Mouse (Mus musculus) lung, postnatal 0 days (tissue): ENCODE data around the gene Sirt7. TPM values are rescaled to one million over a fixed set of nuclear protein-coding genes. Genes with fewer than 3 reads are reported as not detected.
A peak's percentile ranks its signal among the peaks of the same experiment; 100 is the strongest.

Experiments
- ATAC-seq: fragments of 200-750 bp; cut with Nextera tagmentation; 2 replicates; pipeline ENCODE4 v1.8.0; 2017; ENCODE audit warnings: moderate library complexity
- DNase-seq: peaks from one replicate; pipeline ENCODE4 v3.0.0-alpha.2; 2016; ENCODE audit warnings: low spot score
- H3K27ac ChIP-seq: fragments of 300-500 bp; sonication (generic); 2 replicates; pipeline ENCODE4 v1.5.1; 2014; ENCODE audit warnings: antibody characterized with exemption, mild to moderate bottlenecking, low read length, mixed read lengths
- H3K27me3 ChIP-seq: fragments of 300-500 bp; sonication (generic); replicated peaks from 2 replicates; pipeline ENCODE4 v1.6.1; 2014; ENCODE audit warnings: low read length, mixed read lengths; ENCODE audit not compliant: insufficient read depth
- H3K36me3 ChIP-seq: fragments of 300-500 bp; sonication (generic); 2 replicates; pipeline ENCODE4 v1.6.1; 2014; ENCODE audit warnings: low read length, mixed read lengths; ENCODE audit not compliant: insufficient read depth
- H3K4me1 ChIP-seq: fragments of 300-500 bp; sonication (generic); 2 replicates; pipeline ENCODE4 v1.6.1; 2014; ENCODE audit warnings: antibody characterized with exemption, low read depth, low read length, mixed read lengths; ENCODE audit not compliant: insufficient read depth
- H3K4me2 ChIP-seq: fragments of 300-500 bp; sonication (generic); replicated peaks from 2 replicates; pipeline ENCODE4 v1.6.1; 2014; ENCODE audit warnings: low read depth, mild to moderate bottlenecking, low read length, moderate library complexity, mixed read lengths
- H3K4me3 ChIP-seq: fragments of 300-500 bp; sonication (generic); 2 replicates; pipeline ENCODE4 v1.5.1; 2014; ENCODE audit warnings: low read depth, low read length
- H3K9ac ChIP-seq: fragments of 300-500 bp; sonication (generic); replicated peaks from 2 replicates; pipeline ENCODE4 v1.6.1; 2014; ENCODE audit warnings: low read depth, mild to moderate bottlenecking
- H3K9me3 ChIP-seq: fragments of 300-500 bp; sonication (generic); 2 replicates; pipeline ENCODE4 v1.6.1; 2016; ENCODE audit warnings: low read length, mixed read lengths
- CTCF ChIP-seq: IDR thresholded peaks from 2 replicates; pipeline ENCODE4 v1.5.1; 2016; ENCODE audit warnings: antibody characterized with exemption, mild to moderate bottlenecking
- EP300 ChIP-seq: IDR thresholded peaks from 2 replicates; pipeline ENCODE4 v1.6.1; 2016; ENCODE audit warnings: antibody characterized with exemption, mild to moderate bottlenecking, control low read depth
- WGBS: fragments of 180-500 bp; shearing (Covaris S2); extraction: QIAGEN DNeasy Blood & Tissue Kit; methylation state at CpG from one replicate; pipeline ENCODE4 v1.1.7; 2014; 5-methylcytosine and 5-hydroxymethylcytosine counted together
- polyA plus RNA-seq: library from polyadenylated mRNA; unstranded; fragments of >200 nt; fragmentation: Nextera tagmentation; extraction: Ambion mirVana; gene quantifications from 2 replicates; pipeline ENCODE4 v1.2.1, GENCODE M21; 2015

Gene Sirt7
- polyA plus RNA-seq, 1 experiment from 2014 or later = 46.0 TPM

DNA sequence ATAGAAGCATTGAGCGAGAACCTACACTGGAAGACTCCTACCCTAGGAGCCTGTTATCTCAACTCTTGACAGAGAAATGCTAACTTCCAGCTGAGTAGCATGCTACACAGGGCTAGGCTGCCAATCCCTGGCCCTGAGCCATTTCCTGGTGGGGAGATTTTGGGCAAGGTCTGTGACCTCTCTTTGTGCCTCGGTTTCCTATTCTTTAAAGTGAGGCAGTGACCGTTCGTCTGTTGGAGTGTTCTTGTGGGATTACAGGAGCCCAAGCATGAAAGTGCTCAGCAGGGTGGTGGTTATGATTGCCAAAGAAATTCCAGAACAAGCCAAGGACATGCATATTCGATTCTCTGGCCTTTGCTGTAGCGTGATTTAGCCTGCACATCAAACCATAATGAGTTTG is 37.7 kb upstream of the Sirt7 start:
- ATAC-seq = no peak
- no peak overlapping the region for H3K9ac ChIP-seq
- 41% methylated on average over 6 of the region's 6 CpGs for WGBS
- TF ChIP-seq CTCF = no peak
- TF ChIP-seq EP300 = no peak
- H3K27ac ChIP-seq = no peak overlapping the region
- peaks cover 41% of the 10 kb centered on the region for H3K27me3 ChIP-seq
- H3K4me3 ChIP-seq = no peak overlapping the region
- no peak for DNase-seq
- H3K4me1 ChIP-seq = peaks cover 7% of the 10 kb centered on the region
- no peak overlapping the region for H3K4me2 ChIP-seq
- no peaks in the 10 kb centered on the region for H3K9me3 ChIP-seq
- no peaks in the 10 kb centered on the region for H3K36me3 ChIP-seq

- H3K9ac ChIP-seq = no peak within 1 kb of the TSS
- ATAC-seq = peak; percentile 1; the same call in 1 of the 2 replicates
- peaks cover 7% of the 10 kb centered on the region for H3K4me1 ChIP-seq
- DNase-seq = no peak
- H3K9me3 ChIP-seq = no peaks in the 10 kb centered on the region
- TF ChIP-seq EP300 (no peak), CTCF (no peak)
- no peak within 1 kb of the TSS for H3K27ac ChIP-seq
- H3K4me2 ChIP-seq = peak within 1 kb of the TSS; percentile 79
- H3K4me3 ChIP-seq = peak within 1 kb of the TSS; percentile 45
- no peaks in the 10 kb centered on the region for H3K36me3 ChIP-seq
- peaks cover 41% of the 10 kb centered on the region for H3K27me3 ChIP-seq
- WGBS = 4% methylated on average over 35 of the region's 35 CpGs
These were observed 36.0 kb upstream of the Sirt7 start, which contains the start of gene Notum for GRCm38 (mm10) chr11:120661076-120661460. Gene Notum (minus strand): TSS chr11:120661175.

DNA sequence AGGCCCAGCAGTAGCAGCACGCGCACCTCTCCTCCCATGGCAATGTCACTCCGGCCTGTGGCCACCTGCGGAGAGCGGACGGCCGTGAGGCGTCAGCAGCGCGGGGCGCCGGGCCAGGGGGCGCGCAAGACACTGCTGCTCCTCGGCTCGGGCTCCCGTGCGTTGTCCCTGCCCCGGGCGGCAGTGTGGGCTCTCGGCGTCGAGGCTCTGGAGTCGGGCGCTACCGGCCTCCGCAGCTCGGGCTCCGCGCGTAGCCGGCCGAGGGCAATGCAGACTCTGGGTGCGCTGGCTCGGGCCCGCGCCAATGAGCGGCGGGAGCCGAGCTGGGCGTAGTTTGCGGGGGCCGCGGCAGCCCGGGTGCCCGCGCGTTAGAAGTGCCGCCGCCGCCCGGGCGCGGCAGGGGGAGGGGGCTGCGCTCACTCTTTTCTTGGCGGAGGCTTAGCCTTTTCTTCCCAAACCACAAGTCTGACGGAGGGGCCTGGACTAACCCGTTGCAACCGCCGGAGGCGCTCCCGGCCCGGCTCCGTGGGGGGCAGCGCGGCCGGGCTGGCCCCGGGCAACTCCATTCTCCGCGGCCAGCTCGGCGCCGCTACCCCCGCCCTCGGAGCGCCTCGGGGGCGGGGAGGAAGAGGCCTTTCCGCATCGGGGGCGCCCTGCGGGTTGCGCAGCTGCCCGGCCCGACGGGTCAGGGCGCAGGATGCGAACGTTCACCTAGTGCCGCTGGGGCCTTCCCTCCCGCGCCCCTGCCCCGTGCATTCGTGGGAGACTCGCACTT is 35.4 kb upstream of the Sirt7 start:
- TF ChIP-seq EP300 = no peak
- peak; percentile 41 for TF ChIP-seq CTCF
- peak; percentile 72 for ATAC-seq
- Histone ChIP-seq H3K4me2 (peak overlapping the region; percentile 79), H3K27ac (no peak overlapping the region), H3K4me3 (peak overlapping the region; percentile 45), H3K9ac (no peak overlapping the region), H3K27me3 (peaks cover 41% of the 10 kb centered on the region), H3K9me3 (no peaks in the 10 kb centered on the region), H3K4me1 (peaks cover 7% of the 10 kb centered on the region), H3K36me3 (no peaks in the 10 kb centered on the region)
- peak; percentile 75 for DNase-seq
- under 1% methylated on average over 56 of the region's 95 CpGs for WGBS

DNA sequence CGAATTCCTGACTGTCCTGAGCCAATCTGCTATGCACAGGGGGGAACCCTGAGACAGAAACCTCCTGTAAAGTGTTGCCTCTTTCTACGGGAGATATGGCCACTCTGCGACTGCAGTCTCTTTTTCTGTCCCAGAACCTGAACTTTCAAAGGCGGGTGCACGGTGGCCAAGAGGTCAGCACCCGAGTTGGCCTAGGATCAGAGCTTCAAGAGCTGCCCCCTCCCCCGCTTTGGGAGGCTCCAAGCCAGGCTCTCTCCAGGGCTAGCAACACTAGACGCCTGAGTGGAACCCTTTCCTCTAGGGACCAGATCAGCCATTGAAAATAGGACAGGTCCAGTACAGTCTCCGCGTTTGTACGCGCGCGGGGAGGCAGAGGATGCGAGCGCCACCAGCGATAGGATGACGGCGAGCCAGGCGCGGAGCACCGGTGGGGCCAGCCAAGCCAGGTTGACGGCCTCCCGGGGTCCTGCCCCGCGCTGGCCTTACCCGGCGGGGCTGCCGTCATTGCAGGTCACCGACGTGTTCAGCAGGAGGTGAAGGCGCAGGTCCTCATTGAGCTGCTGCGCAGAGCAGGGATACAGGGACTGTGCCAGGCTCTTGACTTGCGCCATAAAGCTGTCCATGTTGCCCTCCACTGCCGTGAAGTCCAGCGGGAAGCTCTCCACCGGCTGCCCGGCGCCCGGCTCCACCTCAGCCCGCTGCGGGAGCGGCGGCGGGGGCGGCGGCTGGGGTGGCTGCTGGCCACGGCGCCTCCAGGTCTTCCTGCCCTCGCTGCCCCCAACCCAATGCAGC is 34.7 kb upstream of the Sirt7 start:
- Histone ChIP-seq H3K27me3 (peaks cover 41% of the 10 kb centered on the region), H3K9me3 (no peaks in the 10 kb centered on the region), H3K4me2 (peak overlapping the region; percentile 79), H3K36me3 (no peaks in the 10 kb centered on the region), H3K4me3 (peak overlapping the region; percentile 45), H3K4me1 (peaks cover 7% of the 10 kb centered on the region), H3K27ac (no peak overlapping the region), H3K9ac (no peak overlapping the region)
- TF ChIP-seq EP300 = no peak
- no peak for TF ChIP-seq CTCF
- 3% methylated on average over 40 of the region's 50 CpGs for WGBS
- ATAC-seq (peak; percentile 13; the same call in 1 of the 2 replicates), DNase-seq (no peak)

- peak; percentile 88 for DNase-seq
- Histone ChIP-seq H3K4me1 (peaks cover 7% of the 10 kb centered on the region), H3K27ac (no peak overlapping the region), H3K9ac (no peak overlapping the region), H3K4me3 (peak overlapping the region; percentile 12; the same call in 1 of the 2 replicates), H3K36me3 (no peaks in the 10 kb centered on the region), H3K4me2 (peak overlapping the region; percentile 79), H3K27me3 (peaks cover 41% of the 10 kb centered on the region), H3K9me3 (no peaks in the 10 kb centered on the region)
- peak; percentile 51 for ATAC-seq
- TF ChIP-seq CTCF (peak; percentile 96), EP300 (no peak)
- 3% methylated on average over 24 of the region's 24 CpGs for WGBS
These were observed 33.9 kb upstream of the Sirt7 start for GRCm38 (mm10) chr11:120658876-120659410.

DNA sequence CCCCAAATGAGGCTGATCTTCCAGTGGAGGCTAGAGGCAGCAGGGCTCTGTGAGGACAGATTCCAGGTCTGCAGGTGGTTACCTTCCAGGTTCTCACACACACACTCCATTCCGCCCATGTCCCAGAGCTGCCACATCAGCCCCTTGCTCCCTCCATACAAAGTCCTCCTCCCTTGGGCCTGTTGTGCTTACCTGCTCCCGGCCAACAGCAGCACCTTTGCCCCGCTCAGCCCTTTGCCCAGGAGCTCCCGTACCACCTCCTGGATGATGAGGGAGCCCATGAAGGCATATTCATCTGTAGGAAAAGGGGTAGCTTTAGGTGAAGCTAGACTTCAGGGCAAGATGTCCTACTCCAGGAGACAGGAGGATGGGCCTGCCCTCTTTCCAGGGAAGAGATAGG is 32.3 kb upstream of the Sirt7 start:
- no peaks in the 10 kb centered on the region for H3K9me3 ChIP-seq
- no peak for TF ChIP-seq EP300
- TF ChIP-seq CTCF = no peak
- H3K4me2 ChIP-seq = no peak overlapping the region
- H3K4me1 ChIP-seq = peaks cover 7% of the 10 kb centered on the region
- no peaks in the 10 kb centered on the region for H3K36me3 ChIP-seq
- no peak for DNase-seq
- ATAC-seq = no peak
- H3K4me3 ChIP-seq = no peak overlapping the region
- 78% methylated on average over 4 of the region's 4 CpGs for WGBS
- H3K9ac ChIP-seq = no peak overlapping the region
- no peak overlapping the region for H3K27ac ChIP-seq
- H3K27me3 ChIP-seq = peaks cover 41% of the 10 kb centered on the region
